Mouse (Mus musculus) forebrain, embryonic 16.5 days (tissue): ENCODE data around the gene Fam83g. TPM values are rescaled to one million over a fixed set of nuclear protein-coding genes. Genes with fewer than 3 reads are reported as not detected.

Experiments used
- ATAC-seq: fragments of 200-750 bp; cut with Nextera tagmentation; 2 replicates; pipeline ENCODE4 v1.8.0; 2017; ENCODE audit warnings: mild to moderate bottlenecking, moderate library complexity
- H3K27ac ChIP-seq: fragments of 300-500 bp; sonication (generic); 2 replicates; pipeline ENCODE4 v1.5.1; 2014; ENCODE audit warnings: low read length, control low read depth
- H3K27me3 ChIP-seq: fragments of 300-500 bp; sonication (generic); replicated peaks from 2 replicates; pipeline ENCODE4 v1.6.1; 2014; ENCODE audit warnings: low read length; ENCODE audit not compliant: control insufficient read depth, insufficient read depth
- H3K36me3 ChIP-seq: fragments of 300-500 bp; sonication (generic); 2 replicates; pipeline ENCODE4 v1.6.1; 2014; ENCODE audit not compliant: control insufficient read depth, insufficient read depth
- H3K4me1 ChIP-seq: fragments of 300-500 bp; sonication (generic); replicated peaks from 2 replicates; pipeline ENCODE4 v1.6.1; 2014; ENCODE audit warnings: low read length; ENCODE audit not compliant: control insufficient read depth, insufficient read depth
- H3K4me2 ChIP-seq: fragments of 300-500 bp; sonication (generic); 2 replicates; pipeline ENCODE4 v1.6.1; 2014; ENCODE audit warnings: mild to moderate bottlenecking, low read length, control low read depth
- H3K4me3 ChIP-seq: fragments of 300-500 bp; sonication (generic); replicated peaks from 2 replicates; pipeline ENCODE4 v1.5.1; 2014; ENCODE audit warnings: mild to moderate bottlenecking, low read length, control low read depth
- H3K9ac ChIP-seq: fragments of 300-500 bp; sonication (generic); replicated peaks from 2 replicates; pipeline ENCODE4 v1.6.1; 2014; ENCODE audit warnings: low read depth, low read length, control low read depth
- H3K9me3 ChIP-seq: fragments of 300-500 bp; sonication (generic); 2 replicates; pipeline ENCODE4 v1.6.1; 2016; ENCODE audit warnings: low read length; ENCODE audit not compliant: control insufficient read depth
- WGBS: fragments of 180-500 bp; shearing (Covaris S2); extraction: QIAGEN DNeasy Blood & Tissue Kit; methylation state at CpG from one replicate; pipeline ENCODE4 v1.1.7; 2014; 5-methylcytosine and 5-hydroxymethylcytosine counted together
- polyA plus RNA-seq: library from polyadenylated mRNA; unstranded; fragments of >200 nt; fragmentation: Nextera tagmentation; extraction: Ambion mirVana; gene quantifications from 2 replicates; pipeline ENCODE4 v1.2.1, GENCODE M21; 2015

Gene Fam83g
- polyA plus RNA-seq, 1 experiment from 2014 or later, result 0.46 TPM

- no peak overlapping the region for H3K9ac ChIP-seq
- peaks cover 4% of the 10 kb centered on the region for H3K4me1 ChIP-seq
- H3K4me3 ChIP-seq, result no peak overlapping the region
- H3K4me2 ChIP-seq, result no peak overlapping the region
- H3K36me3 ChIP-seq, result no peaks in the 10 kb centered on the region
- WGBS, result 46% methylated on average over 5 of the region's 5 CpGs
- no peak for ATAC-seq
- H3K27ac ChIP-seq, result no peak overlapping the region
- H3K27me3 ChIP-seq, result no peaks in the 10 kb centered on the region
- no peaks in the 10 kb centered on the region for H3K9me3 ChIP-seq
Observed at GRCm38 (mm10) chr11:61701696-61702095, 17.8 kb downstream of the Fam83g start.

- Histone ChIP-seq H3K27ac (no peak overlapping the region), H3K9me3 (no peaks in the 10 kb centered on the region), H3K36me3 (no peaks in the 10 kb centered on the region), H3K9ac (no peak overlapping the region), H3K4me3 (no peak overlapping the region), H3K4me2 (no peak overlapping the region), H3K4me1 (peaks cover 4% of the 10 kb centered on the region), H3K27me3 (no peaks in the 10 kb centered on the region)
- WGBS, result 94% methylated on average over 5 of the region's 5 CpGs
- ATAC-seq, result no peak
Observed at GRCm38 (mm10) chr11:61702494-61702893, 18.6 kb downstream of the Fam83g start.

DNA sequence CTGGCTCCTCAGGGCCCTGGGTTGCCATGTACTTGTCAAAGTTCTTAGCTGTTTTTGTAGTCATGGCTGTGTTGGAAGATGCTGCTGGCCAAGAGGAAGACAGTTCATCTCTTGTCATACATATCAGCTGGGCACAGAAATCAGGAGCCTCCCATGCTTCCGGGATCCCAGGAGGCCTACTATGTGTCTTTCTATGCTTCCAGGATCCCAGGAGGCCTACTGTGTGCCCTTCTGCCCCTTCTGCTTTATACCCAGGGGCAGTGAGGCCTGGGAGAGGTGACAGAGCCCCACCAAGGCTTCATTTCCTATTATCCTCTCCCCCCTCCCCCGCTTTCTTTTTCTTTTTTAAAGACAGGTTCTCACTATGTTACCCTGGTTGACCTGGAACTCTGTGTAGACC, 21.7 kb downstream of the Fam83g start:
- Histone ChIP-seq H3K4me3 (no peak overlapping the region), H3K9ac (no peak overlapping the region), H3K36me3 (no peaks in the 10 kb centered on the region), H3K9me3 (no peaks in the 10 kb centered on the region), H3K27ac (no peak overlapping the region), H3K4me1 (no peaks in the 10 kb centered on the region), H3K4me2 (no peak overlapping the region), H3K27me3 (no peaks in the 10 kb centered on the region)
- ATAC-seq, result no peak
- 71% methylated on average over 2 of the region's 2 CpGs for WGBS

DNA sequence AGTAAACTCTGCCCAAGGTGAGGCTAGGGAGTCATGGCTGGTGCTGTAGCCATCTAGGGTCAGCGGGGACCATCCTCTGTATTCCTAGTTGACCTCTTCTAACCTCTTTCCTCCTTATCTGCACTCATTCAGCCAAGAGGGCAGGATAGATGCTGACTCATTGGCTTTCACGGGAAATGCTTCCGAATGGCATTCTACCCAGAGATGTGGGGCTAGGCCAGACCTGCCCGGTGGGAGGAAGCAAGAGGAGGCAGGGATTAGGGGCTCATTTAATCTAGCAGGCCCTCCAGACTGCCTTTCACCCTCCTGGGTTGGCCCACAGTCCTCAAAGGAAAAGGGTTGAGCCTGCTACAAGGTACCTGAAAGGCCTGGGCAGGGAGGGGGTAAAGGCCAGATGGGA, 22.3 kb downstream of the Fam83g start:
- no peaks in the 10 kb centered on the region for H3K27me3 ChIP-seq
- no peaks in the 10 kb centered on the region for H3K36me3 ChIP-seq
- H3K4me1 ChIP-seq, result no peaks in the 10 kb centered on the region
- no peak overlapping the region for H3K9ac ChIP-seq
- WGBS, result 67% methylated on average over 4 of the region's 4 CpGs
- H3K27ac ChIP-seq, result no peak overlapping the region
- H3K4me3 ChIP-seq, result no peak overlapping the region
- ATAC-seq, result no peak
- no peaks in the 10 kb centered on the region for H3K9me3 ChIP-seq
- H3K4me2 ChIP-seq, result no peak overlapping the region

DNA sequence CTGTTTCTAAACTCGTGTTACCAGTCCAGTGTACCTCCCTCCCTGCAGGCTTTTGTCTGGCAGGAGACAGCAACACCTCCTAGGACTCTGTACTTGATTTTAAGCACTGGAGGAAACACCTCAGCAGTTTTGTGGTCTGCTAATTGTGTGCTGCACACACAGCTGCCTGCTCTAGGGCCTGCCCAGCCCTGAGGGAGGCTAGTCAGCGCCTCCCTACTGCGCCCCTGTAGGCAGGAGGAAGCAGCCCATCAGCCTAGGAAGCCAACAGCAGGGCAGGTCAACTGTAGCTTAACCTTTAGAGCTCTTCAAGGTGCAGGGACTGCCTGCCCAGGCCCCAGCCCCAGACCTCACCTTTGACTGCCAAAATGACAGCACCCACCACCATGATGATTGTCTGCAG, 25.0 kb downstream of the Fam83g start:
- 77% methylated on average over 3 of the region's 3 CpGs for WGBS
- Histone ChIP-seq H3K9ac (no peak overlapping the region), H3K4me1 (no peaks in the 10 kb centered on the region), H3K27ac (no peak overlapping the region), H3K36me3 (no peaks in the 10 kb centered on the region), H3K9me3 (no peaks in the 10 kb centered on the region), H3K4me2 (no peak overlapping the region), H3K27me3 (no peaks in the 10 kb centered on the region), H3K4me3 (no peak overlapping the region)
- no peak for ATAC-seq

DNA sequence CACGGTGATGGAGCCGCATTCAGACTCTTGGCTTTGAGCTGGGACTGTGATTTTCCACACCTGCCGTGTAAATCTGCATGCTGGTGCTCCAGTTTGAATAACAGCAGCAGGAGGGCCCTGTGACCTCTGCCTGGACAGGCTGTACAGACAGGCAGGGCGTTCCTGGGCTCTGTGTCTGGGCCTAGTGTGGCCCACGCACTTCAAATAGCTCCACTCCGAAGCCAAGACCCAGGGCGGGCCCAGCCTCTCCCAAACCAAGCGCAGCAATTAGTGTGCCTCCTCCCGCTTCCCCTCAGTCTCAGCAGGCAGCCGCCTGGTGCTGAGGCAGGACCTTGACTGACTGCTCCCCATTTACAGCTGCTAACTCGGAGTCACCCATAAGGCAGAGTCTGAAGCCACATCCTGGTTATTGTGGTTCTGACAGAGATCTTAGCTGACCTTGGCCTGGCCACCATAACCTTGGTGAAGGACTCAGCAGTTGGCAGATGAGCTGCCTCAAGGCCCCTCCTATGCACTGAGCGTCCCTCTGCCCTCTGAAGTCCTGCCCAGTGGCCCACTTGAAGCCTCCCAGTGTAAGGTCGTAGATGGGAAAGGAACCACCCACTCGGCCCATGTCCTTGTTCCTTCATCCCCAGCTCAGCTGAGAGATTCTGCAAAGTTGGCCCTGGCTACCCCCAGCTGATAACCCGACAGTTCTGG, 29.4 kb downstream of the Fam83g start:
- no peak overlapping the region for H3K4me3 ChIP-seq
- H3K27ac ChIP-seq, result no peak overlapping the region
- WGBS, result 61% methylated on average over 15 of the region's 15 CpGs
- ATAC-seq, result no peak
- H3K9me3 ChIP-seq, result no peaks in the 10 kb centered on the region
- H3K4me2 ChIP-seq, result no peak overlapping the region
- H3K36me3 ChIP-seq, result no peaks in the 10 kb centered on the region
- H3K27me3 ChIP-seq, result no peaks in the 10 kb centered on the region
- H3K9ac ChIP-seq, result no peak overlapping the region
- peaks cover 4% of the 10 kb centered on the region; the same call in 1 of the 2 replicates for H3K4me1 ChIP-seq

DNA sequence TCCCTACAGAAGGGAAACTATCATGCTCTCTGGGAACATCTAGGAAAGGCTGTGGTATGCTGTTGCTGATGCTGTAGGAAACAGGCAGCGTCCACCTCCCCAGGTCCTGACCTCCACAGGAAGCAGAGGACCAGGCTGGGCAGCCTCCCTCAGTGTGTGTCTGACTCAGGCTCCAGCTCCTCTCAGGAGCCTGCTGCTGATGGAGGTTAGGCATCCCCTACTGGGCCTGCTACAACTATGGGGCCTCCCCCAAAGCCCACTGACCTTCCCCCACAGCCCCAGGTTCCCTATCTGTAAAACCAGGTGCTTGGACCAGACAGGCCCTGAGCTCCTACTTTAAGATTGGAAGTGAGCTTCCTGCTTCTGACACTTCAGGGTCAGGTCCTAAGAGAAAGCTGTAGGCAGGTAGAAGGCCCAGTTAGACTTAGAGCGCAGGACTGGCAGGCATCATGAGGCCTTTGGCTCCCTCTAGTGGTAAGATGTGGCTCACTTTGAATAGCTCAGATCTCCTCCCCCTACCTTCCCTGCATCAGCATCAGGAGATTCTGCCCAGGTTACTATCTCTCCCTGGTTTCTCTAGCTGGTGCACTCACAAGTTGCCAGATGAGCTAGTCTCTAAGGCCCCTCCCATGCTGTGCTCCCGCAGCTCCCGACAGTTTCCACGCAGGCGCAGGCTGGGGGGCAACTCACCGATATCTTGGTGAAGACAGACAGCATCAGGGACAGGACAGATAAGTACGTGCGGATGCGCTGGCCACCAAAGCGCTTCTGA, 30.6 kb downstream of the Fam83g start:
- Histone ChIP-seq H3K27ac (no peak overlapping the region), H3K9ac (no peak overlapping the region), H3K9me3 (no peaks in the 10 kb centered on the region), H3K36me3 (no peaks in the 10 kb centered on the region), H3K27me3 (no peaks in the 10 kb centered on the region), H3K4me3 (no peak overlapping the region), H3K4me2 (no peak overlapping the region), H3K4me1 (peaks cover 4% of the 10 kb centered on the region; the same call in 1 of the 2 replicates)
- 45% methylated on average over 11 of the region's 11 CpGs for WGBS
- ATAC-seq, result peak; percentile 88

DNA sequence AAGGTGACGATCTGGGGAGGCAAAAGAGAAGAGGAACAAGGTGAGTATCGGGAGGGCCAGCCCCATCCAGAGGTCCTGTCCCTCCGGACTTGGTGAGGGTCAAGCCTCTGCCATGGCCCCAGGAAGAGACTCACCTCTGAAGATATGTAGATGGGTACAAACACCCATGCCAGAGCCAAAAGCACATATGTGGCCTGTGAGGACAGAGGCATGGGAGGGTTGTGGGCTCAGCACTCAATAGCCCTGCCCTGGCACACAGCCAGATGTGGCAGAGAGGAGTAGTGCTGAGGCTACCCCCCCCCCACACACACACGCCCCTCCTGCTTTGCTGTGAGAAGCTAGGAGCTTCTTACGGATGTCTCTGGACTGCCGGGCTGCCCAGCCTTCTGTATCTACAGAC, 31.2 kb downstream of the Fam83g start:
- peaks cover 4% of the 10 kb centered on the region; the same call in 1 of the 2 replicates for H3K4me1 ChIP-seq
- H3K9me3 ChIP-seq, result no peaks in the 10 kb centered on the region
- H3K36me3 ChIP-seq, result no peaks in the 10 kb centered on the region
- peak; percentile 52 for ATAC-seq
- no peak overlapping the region for H3K27ac ChIP-seq
- WGBS, result 64% methylated on average over 6 of the region's 6 CpGs
- no peak overlapping the region for H3K9ac ChIP-seq
- no peak overlapping the region for H3K4me3 ChIP-seq
- no peaks in the 10 kb centered on the region for H3K27me3 ChIP-seq
- H3K4me2 ChIP-seq, result no peak overlapping the region

GRCm38 (mm10) chr11:61717990-61718389, 34.1 kb downstream of the Fam83g start:
- no peak for ATAC-seq
- Histone ChIP-seq H3K9ac (no peak overlapping the region), H3K4me2 (no peak overlapping the region), H3K4me3 (no peak overlapping the region), H3K27ac (no peak overlapping the region), H3K9me3 (no peaks in the 10 kb centered on the region), H3K4me1 (peaks cover 4% of the 10 kb centered on the region; the same call in 1 of the 2 replicates), H3K27me3 (no peaks in the 10 kb centered on the region), H3K36me3 (no peaks in the 10 kb centered on the region)
- 43% methylated on average over 5 of the region's 5 CpGs for WGBS
